Mouse (Mus musculus): ENCODE measurements at regions not wholly inside any gene's neighbourhood (a gene's known extent, or its start where the extent isn't known, plus 50 kb on each side); places are given as distances from the start of the nearest gene placed in this dataset.

GRCm38 (mm10) chr4:84740816-84741215, 65.7 kb upstream of the Bnc2 start:
- Histone ChIP-seq H3K36me3 (ENCODE audit: control insufficient read depth, insufficient read depth, low read length) (no peaks in the 10 kb centered on the region), H3K4me2 (ENCODE audit: low read depth) (no peak overlapping the region), H3K27ac (ENCODE audit: low read depth, low read length) (no peak overlapping the region), H3K4me3 (ENCODE audit: low read depth, low read length) (no peak overlapping the region), H3K9me3 (ENCODE audit: control insufficient read depth, low read length) (no peaks in the 10 kb centered on the region), H3K9ac (ENCODE audit: low read length) (no peak overlapping the region), H3K27me3 (ENCODE audit: control insufficient read depth, insufficient read depth, low read length) (no peaks in the 10 kb centered on the region), H3K4me1 (ENCODE audit: control insufficient read depth, insufficient read depth, low read length) (no peaks in the 10 kb centered on the region)
- DNase-seq (ENCODE audit: low spot score) (no peak), ATAC-seq (ENCODE audit: insufficient read depth, low FRiP score, low TSS enrichment) (no peak)
- WGBS = 64% methylated on average over 3 of the region's 3 CpGs
